Mouse (Mus musculus) bone marrow, adult 2 months (tissue): Measurements from ENCODE around the gene Cpsf7. TPM values are rescaled to one million over a fixed set of nuclear protein-coding genes. Genes with fewer than 3 reads are reported as not detected.

Experiments
- H3K27ac ChIP-seq: fragments of 200-500 bp; 2 replicates; pipeline ENCODE4 v1.5.1; 2012; ENCODE audit warnings: low read depth, mild to moderate bottlenecking, control low read depth, inconsistent platforms, low read length; ENCODE audit not compliant: control insufficient read depth, poor library complexity, insufficient read depth
- H3K4me1 ChIP-seq: fragments of 200-500 bp; 2 replicates; pipeline ENCODE4 v1.6.1; 2011; ENCODE audit warnings: low read length; ENCODE audit not compliant: control insufficient read depth, insufficient read depth
- H3K4me3 ChIP-seq: fragments of 200-500 bp; replicated peaks from 2 replicates; pipeline ENCODE3; 2011; ENCODE audit warnings: mild to moderate bottlenecking, low read depth, low read length, control low read depth; ENCODE audit not compliant: control insufficient read depth
- CTCF ChIP-seq: fragments of 200-500 bp; IDR thresholded peaks from 2 replicates; pipeline ENCODE4 v1.5.1; 2011; ENCODE audit warnings: low read length, control low read depth; ENCODE audit not compliant: control insufficient read depth, insufficient read depth
- POLR2A ChIP-seq: fragments of 200-500 bp; IDR thresholded peaks from 2 replicates; pipeline ENCODE4 v1.6.1; 2011; ENCODE audit warnings: low read depth, mild to moderate bottlenecking, control low read depth, low read length, borderline replicate concordance; ENCODE audit not compliant: control insufficient read depth
- WGBS: fragments of 180-500 bp; shearing (Covaris S2); methylation state at CpG from one replicate; pipeline ENCODE4 v1.1.7; 2018; 5-methylcytosine and 5-hydroxymethylcytosine counted together
- polyA plus RNA-seq: library from polyadenylated mRNA; stranded (reverse); fragments of >200 nt; gene quantifications from 2 replicates; pipeline ENCODE4 v1.2.4, GENCODE M21; 2011; ENCODE audit warnings: low replicate concordance; ENCODE audit not compliant: missing spikeins, insufficient read depth, insufficient read length

Cpsf7 gene
- polyA plus RNA-seq, 1 experiment, result 87.1 TPM

- H3K4me3 ChIP-seq, result no peak overlapping the region
- TF ChIP-seq CTCF (no peak), POLR2A (no peak)
- H3K27ac ChIP-seq, result no peak overlapping the region
- WGBS, result 56% methylated on average over 6 of the region's 6 CpGs
- no peaks in the 10 kb centered on the region for H3K4me1 ChIP-seq
These were observed 14.2 kb upstream of the Cpsf7 start for GRCm38 (mm10) chr19:10510759-10511330.

- Histone ChIP-seq H3K4me3 (no peak overlapping the region), H3K27ac (no peak overlapping the region), H3K4me1 (no peaks in the 10 kb centered on the region; the same call in none of the 2 replicates)
- TF ChIP-seq POLR2A, result no peak
- 0 out of 2 replicates have a peak, but pooled peaks have one; percentile 2 for TF ChIP-seq CTCF
- 67% methylated on average over 1 of the region's 1 CpGs for WGBS
These were observed 4.7 kb upstream of the Cpsf7 start for GRCm38 (mm10) chr19:10520355-10520754.

GRCm38 (mm10) chr19:10521926-10522325 is 3.1 kb upstream of the Cpsf7 start:
- no peak overlapping the region for H3K27ac ChIP-seq

GRCm38 (mm10) chr19:10523483-10524080 is 1.5 kb upstream of the Cpsf7 start:
- 42% methylated on average over 5 of the region's 5 CpGs for WGBS
- peaks cover 1% of the 10 kb centered on the region for H3K4me1 ChIP-seq
- H3K27ac ChIP-seq, result no peak overlapping the region; the same call in 1 of the 2 replicates
- no peak overlapping the region for H3K4me3 ChIP-seq
- TF ChIP-seq CTCF (no peak), POLR2A (no peak)

More at GRCm38 (mm10) chr19:10521926-10522325, 3.1 kb upstream of the Cpsf7 start:
- 57% methylated on average over 1 of the region's 1 CpGs for WGBS
- no peak overlapping the region for H3K4me3 ChIP-seq
- TF ChIP-seq CTCF, result no peak
- no peak for TF ChIP-seq POLR2A
- peaks cover 1% of the 10 kb centered on the region for H3K4me1 ChIP-seq

GRCm38 (mm10) chr19:10524784-10525105 is 321 bp upstream of the Cpsf7 start:
- under 1% methylated on average over 19 of the region's 19 CpGs for WGBS
- Histone ChIP-seq H3K4me1 (peaks cover 1% of the 10 kb centered on the region), H3K27ac (peak overlapping the region; percentile 98), H3K4me3 (peak overlapping the region; percentile 100)
- TF ChIP-seq CTCF, result no peak
- no peak for TF ChIP-seq POLR2A

GRCm38 (mm10) chr19:10525910-10526309 is 844 bp downstream of the Cpsf7 start, which contains the start of gene Sdhaf2:
TSS of gene Sdhaf2 (minus strand) at chr19:10526142.
- Histone ChIP-seq H3K27ac (peak within 1 kb of the TSS; percentile 98), H3K4me1 (peaks cover 1% of the 10 kb centered on the region), H3K4me3 (peak within 1 kb of the TSS; percentile 100)
- TF ChIP-seq POLR2A (no peak), CTCF (no peak)
- WGBS, result under 1% methylated on average over 11 of the region's 11 CpGs

- no peak for TF ChIP-seq POLR2A
- TF ChIP-seq CTCF, result no peak
- peaks cover 1% of the 10 kb centered on the region; the same call in 1 of the 2 replicates for H3K4me1 ChIP-seq
- H3K27ac ChIP-seq, result no peak overlapping the region
- H3K4me3 ChIP-seq, result no peak overlapping the region
- WGBS, result 93% methylated on average over 1 of the region's 1 CpGs
These were observed 5.0 kb downstream of the Cpsf7 start for GRCm38 (mm10) chr19:10530082-10530481.

- Histone ChIP-seq H3K4me3 (no peak overlapping the region), H3K27ac (no peak overlapping the region), H3K4me1 (no peaks in the 10 kb centered on the region)
- WGBS, result 70% methylated on average over 5 of the region's 5 CpGs
- no peak for TF ChIP-seq POLR2A
- TF ChIP-seq CTCF, result no peak
These were observed 14.4 kb downstream of the Cpsf7 start for GRCm38 (mm10) chr19:10539454-10539853.
